Mouse (Mus musculus): ENCODE measurements around the gene Myadm.
A peak's percentile ranks its signal among the peaks of the same experiment; 100 is the strongest.

- TF ChIP-seq CTCF (IDR thresholded peaks at IDR 0.05; ENCODE audit: insufficient read depth, low read depth, low read length): no peak
- TF ChIP-seq POLR2A (IDR thresholded peaks at IDR 0.05; ENCODE audit: insufficient read depth, low read depth, low read length): peak; percentile 50; the same call in 1 of the 2 replicates
These were observed at the start of gene Myadm, which contains the start of gene Prkcg for GRCm38 (mm10) chr7:3288976-3289970.
